Mouse (Mus musculus): ENCODE measurements around the gene Lpin2.

DNA sequence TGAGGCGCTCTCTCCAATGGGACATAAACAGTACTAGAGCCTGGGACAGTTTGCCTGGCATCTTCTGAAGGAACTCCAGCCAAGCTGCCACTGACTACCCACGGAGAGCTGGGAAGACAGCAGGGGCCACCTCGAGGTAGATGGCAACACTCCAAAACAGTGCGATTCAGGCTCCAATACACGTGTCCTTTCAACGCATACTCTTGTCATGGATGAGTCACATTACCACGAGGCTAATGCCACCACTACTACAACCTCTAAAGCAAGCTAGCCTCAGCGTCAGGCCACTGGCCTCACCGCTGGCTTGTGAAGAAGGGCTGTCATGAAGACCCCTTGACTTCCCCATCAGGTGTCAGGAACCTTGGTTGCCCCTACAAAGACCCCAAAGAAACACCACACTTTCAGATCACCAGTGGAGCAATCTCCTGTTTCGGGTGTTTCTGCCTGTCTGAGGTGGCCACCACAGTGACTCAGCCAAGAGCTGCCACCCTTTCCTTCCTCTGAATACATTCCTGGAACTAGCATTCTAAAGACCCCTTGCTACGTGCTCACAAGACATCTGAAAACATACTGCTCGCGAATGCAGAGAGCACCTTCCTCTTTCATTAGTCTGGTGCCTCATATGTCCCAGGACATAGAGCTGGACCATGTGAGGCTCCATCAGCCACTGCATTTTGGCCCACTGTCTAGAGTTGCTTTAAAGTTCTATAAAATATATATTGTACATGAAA, 74.6 kb downstream of the Lpin2 start:
- TF ChIP-seq POLR2A (IDR thresholded peaks at IDR 0.05; ENCODE audit: low read depth, low read length), result no peak
- TF ChIP-seq CTCF (IDR thresholded peaks at IDR 0.05; ENCODE audit: borderline replicate concordance, insufficient read depth, low read length), result no peak
